Mouse (Mus musculus) hindbrain, embryonic 14.5 days (tissue): ENCODE results near the gene Plin5. TPM values are rescaled to one million over a fixed set of nuclear protein-coding genes. Genes with fewer than 3 reads are reported as not detected.
"Not testable (repeated sequence)": the region's sequence is repeated elsewhere in the genome, so short reads cannot be mapped to it uniquely, and the experiment has no call there.

ENCODE experiments used
- ATAC-seq: fragments of 200-750 bp; cut with Nextera tagmentation; 2 replicates; pipeline ENCODE4 v1.8.0; 2017; ENCODE audit warnings: moderate number of reproducible peaks, mild to moderate bottlenecking, moderate TSS enrichment, moderate library complexity; ENCODE audit not compliant: low FRiP score
- DNase-seq: peaks from one replicate; pipeline ENCODE4 v3.0.0-alpha.2; 2015; ENCODE audit warnings: low spot score
- H3K27ac ChIP-seq: fragments of 300-500 bp; sonication (generic); 2 replicates; pipeline ENCODE4 v1.5.1; 2014; ENCODE audit warnings: mild to moderate bottlenecking, moderate library complexity
- H3K27me3 ChIP-seq: fragments of 300-500 bp; sonication (generic); 2 replicates; pipeline ENCODE4 v1.6.1; 2014; ENCODE audit warnings: mild to moderate bottlenecking, low read length, mixed read lengths; ENCODE audit not compliant: control insufficient read depth, insufficient read depth
- H3K36me3 ChIP-seq: fragments of 300-500 bp; sonication (generic); replicated peaks from 2 replicates; pipeline ENCODE4 v1.6.1; 2014; ENCODE audit not compliant: control insufficient read depth, insufficient read depth
- H3K4me1 ChIP-seq: fragments of 300-500 bp; sonication (generic); replicated peaks from 2 replicates; pipeline ENCODE4 v1.6.1; 2014; ENCODE audit warnings: antibody characterized with exemption, low read length, mixed read lengths; ENCODE audit not compliant: control insufficient read depth, insufficient read depth
- H3K4me2 ChIP-seq: fragments of 300-500 bp; sonication (generic); replicated peaks from 2 replicates; pipeline ENCODE4 v1.6.1; 2014; ENCODE audit warnings: mild to moderate bottlenecking, moderate library complexity
- H3K4me3 ChIP-seq: fragments of 300-500 bp; sonication (generic); replicated peaks from 2 replicates; pipeline ENCODE4 v1.5.1; 2014; ENCODE audit warnings: mild to moderate bottlenecking, low read length
- H3K9ac ChIP-seq: fragments of 300-500 bp; sonication (generic); 2 replicates; pipeline ENCODE4 v1.6.1; 2014
- H3K9me3 ChIP-seq: fragments of 300-500 bp; sonication (generic); 2 replicates; pipeline ENCODE4 v1.6.1; 2016; ENCODE audit warnings: low read length; ENCODE audit not compliant: control insufficient read depth
- WGBS: fragments of 180-500 bp; shearing (Covaris S2); extraction: QIAGEN DNeasy Blood & Tissue Kit; methylation state at CpG from one replicate; pipeline ENCODE4 v1.1.7; 2014; 5-methylcytosine and 5-hydroxymethylcytosine counted together
- polyA plus RNA-seq: library from polyadenylated mRNA; unstranded; fragments of >200 nt; fragmentation: Nextera tagmentation; extraction: Ambion mirVana; gene quantifications from 2 replicates; pipeline ENCODE4 v1.2.1, GENCODE M21; 2014

Gene Plin5
- polyA plus RNA-seq, 1 experiment from 2014 or later: 1.9 TPM

DNA sequence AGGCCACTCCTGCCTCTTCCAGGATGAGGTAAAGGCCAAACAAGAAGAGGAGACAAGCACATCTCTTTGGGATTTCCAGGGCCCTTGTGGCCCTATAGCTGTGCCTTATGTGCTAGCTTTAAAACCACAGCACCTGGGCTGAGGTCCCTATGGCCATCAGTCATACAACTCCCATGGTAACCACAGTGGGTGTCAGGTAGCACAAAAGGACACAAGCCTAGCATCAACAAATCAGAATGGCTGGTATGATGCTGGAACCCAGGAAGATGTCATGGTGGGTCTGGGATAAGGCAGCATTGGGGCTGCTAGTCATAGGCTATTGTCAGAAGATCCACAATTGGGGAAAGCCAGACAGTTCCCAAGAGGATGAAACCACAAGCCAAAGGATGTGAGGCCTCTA lies 46.3 kb downstream of the Plin5 start:
- Histone ChIP-seq H3K9me3 (no peaks in the 10 kb centered on the region), H3K4me3 (no peak overlapping the region), H3K27me3 (no peaks in the 10 kb centered on the region), H3K27ac (no peak overlapping the region), H3K36me3 (peaks cover 72% of the 10 kb centered on the region), H3K9ac (no peak overlapping the region), H3K4me1 (peaks cover 7% of the 10 kb centered on the region), H3K4me2 (no peak overlapping the region)
- ATAC-seq (no peak), DNase-seq (no peak)

DNA sequence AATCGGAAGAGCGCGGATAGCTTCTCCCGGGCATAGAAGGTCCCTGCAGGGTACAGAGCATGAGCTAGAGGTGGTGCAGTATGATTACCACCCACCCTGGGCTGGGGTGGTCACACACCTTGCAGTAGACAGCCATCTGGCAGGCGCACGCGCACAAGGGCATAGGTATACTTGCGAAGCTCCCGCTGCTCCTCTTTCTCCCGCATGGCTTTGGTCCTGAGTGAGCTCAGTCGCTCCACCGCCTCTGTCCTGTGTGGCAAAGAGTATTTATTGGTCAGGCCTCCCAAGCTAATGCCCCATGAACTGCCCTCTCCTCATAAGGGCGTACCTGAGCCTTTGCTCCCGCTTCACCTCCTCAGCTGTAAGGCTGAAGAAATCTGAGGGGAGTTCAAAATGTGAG lies 48.3 kb downstream of the Plin5 start:
- H3K4me3 ChIP-seq: no peak overlapping the region

DNA sequence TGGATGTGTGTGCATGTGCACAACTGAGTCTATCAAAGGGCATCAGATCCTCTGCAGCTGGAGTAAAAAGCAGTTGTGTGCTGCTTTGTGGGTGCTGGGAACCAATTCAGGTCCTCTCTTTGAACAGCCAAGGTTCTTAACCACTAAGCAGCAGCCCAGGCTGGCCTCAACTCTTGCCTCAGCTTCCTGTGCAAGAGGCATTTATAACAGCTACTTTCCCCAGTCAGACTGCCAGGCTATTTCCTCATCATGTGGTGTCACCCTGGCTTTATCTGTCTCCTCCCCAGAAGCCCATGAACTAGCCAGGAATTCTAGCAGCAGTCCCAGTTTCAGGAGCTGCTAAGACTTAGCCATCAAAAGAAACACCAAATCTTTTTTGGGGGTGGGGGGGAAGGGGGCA lies 50.9 kb downstream of the Plin5 start:
- Histone ChIP-seq H3K4me2 (no peak overlapping the region), H3K4me3 (no peak overlapping the region), H3K36me3 (peaks cover 68% of the 10 kb centered on the region), H3K27ac (no peak overlapping the region), H3K27me3 (no peaks in the 10 kb centered on the region), H3K9ac (no peak overlapping the region), H3K9me3 (no peaks in the 10 kb centered on the region), H3K4me1 (no peaks in the 10 kb centered on the region)
- ATAC-seq (no peak), DNase-seq (no peak)

More for the DNA sequence above, 48.3 kb downstream of the Plin5 start:
- Histone ChIP-seq H3K4me1 (peaks cover 4% of the 10 kb centered on the region), H3K36me3 (peaks cover 75% of the 10 kb centered on the region), H3K4me2 (no peak overlapping the region), H3K27me3 (no peaks in the 10 kb centered on the region), H3K27ac (no peak overlapping the region), H3K9me3 (no peaks in the 10 kb centered on the region), H3K9ac (no peak overlapping the region)
- 97% methylated on average over 14 of the region's 14 CpGs for WGBS
- no peak for DNase-seq
- ATAC-seq: no peak

DNA sequence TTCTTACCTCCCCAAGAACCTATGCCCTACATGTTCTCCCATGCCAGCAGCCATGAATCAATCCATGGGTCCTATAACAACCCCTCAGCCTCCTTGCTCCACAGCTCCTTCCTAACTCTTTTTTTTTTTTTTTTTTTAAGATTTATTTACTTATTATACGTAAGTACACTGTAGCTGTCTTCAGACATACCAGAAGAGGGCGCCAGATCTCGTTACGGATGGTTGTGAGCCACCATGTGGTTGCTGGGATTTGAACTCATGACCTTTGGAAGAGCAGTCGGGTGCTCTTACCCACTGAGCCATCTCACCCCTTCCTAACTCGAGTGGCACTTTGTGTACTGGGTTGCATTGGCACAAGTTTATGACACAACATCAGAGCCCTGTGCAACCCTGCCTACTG lies 51.7 kb downstream of the Plin5 start:
- 83% methylated on average over 6 of the region's 6 CpGs for WGBS

DNA sequence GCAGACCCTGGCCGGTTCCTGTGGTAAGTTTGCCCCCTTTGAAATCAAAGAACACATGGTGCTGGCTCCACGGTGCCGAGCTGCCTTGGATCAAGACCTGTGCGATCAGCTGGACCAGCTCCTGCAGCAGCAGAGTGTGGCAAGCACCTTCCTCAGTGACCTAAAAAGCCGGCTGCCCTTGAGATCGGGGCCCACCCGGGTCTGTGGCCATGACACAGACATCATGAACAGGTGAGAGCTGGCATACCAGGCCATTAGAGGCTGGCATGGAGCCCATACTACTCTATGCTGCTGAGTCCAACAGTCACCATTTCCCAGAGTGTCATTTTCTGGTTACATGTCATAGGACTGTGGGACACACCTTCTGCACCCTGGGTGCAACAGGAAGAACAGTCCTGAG lies 55.3 kb downstream of the Plin5 start:
- no peaks in the 10 kb centered on the region for H3K27me3 ChIP-seq

More for the DNA sequence above, 51.7 kb downstream of the Plin5 start:
- ATAC-seq, DNase-seq, H3K9ac ChIP-seq, H3K27ac ChIP-seq, H3K9me3 ChIP-seq, H3K4me2 ChIP-seq, H3K4me3 ChIP-seq, H3K4me1 ChIP-seq, H3K27me3 ChIP-seq: not testable (repeated sequence)
- H3K36me3 ChIP-seq: peaks cover 61% of the 10 kb centered on the region

More for the DNA sequence above, 55.3 kb downstream of the Plin5 start:
- Histone ChIP-seq H3K9me3 (no peaks in the 10 kb centered on the region), H3K27ac (no peak overlapping the region), H3K36me3 (peaks cover 44% of the 10 kb centered on the region), H3K9ac (no peak overlapping the region), H3K4me1 (no peaks in the 10 kb centered on the region), H3K4me3 (no peak overlapping the region), H3K4me2 (no peak overlapping the region)
- ATAC-seq: no peak
- 90% methylated on average over 7 of the region's 7 CpGs for WGBS
- DNase-seq: no peak

Other genes starting within 250 kb of the Plin5 start
- gene Zfp119a, start 238.7 kb downstream of the Plin5 start, polyA plus RNA-seq: 11.3 TPM in 2 replicates
- 14.0 and 16.1 TPM in 2 replicates for gene Zfp959, start 225.5 kb downstream of the Plin5 start, polyA plus RNA-seq
- gene Zfp119b, start 168.1 kb downstream of the Plin5 start, polyA plus RNA-seq: 9.4 and 10.5 TPM in 2 replicates
- 5.6 and 8.1 TPM in 2 replicates for gene Ebi3, start 165.0 kb downstream of the Plin5 start, polyA plus RNA-seq
- 15.9 and 18.1 TPM in 2 replicates for gene Yju2, start 158.5 kb downstream of the Plin5 start, polyA plus RNA-seq
- 149 and 167 TPM in 2 replicates for gene Shd, start 147.1 kb downstream of the Plin5 start, polyA plus RNA-seq
- gene Fsd1, start 131.1 kb downstream of the Plin5 start, polyA plus RNA-seq: 167 and 175 TPM in 2 replicates
- 5.6 and 6.0 TPM in 2 replicates for gene Stap2, start 112.0 kb downstream of the Plin5 start, polyA plus RNA-seq
- gene Mpnd, start 111.9 kb downstream of the Plin5 start, polyA plus RNA-seq: 146 and 151 TPM in 2 replicates
- gene Sh3gl1, start 81.0 kb downstream of the Plin5 start, polyA plus RNA-seq: 91.1 and 94.1 TPM in 2 replicates
- 3.1 and 3.6 TPM in 2 replicates for gene Chaf1a, start 77.2 kb downstream of the Plin5 start, polyA plus RNA-seq
- gene Ubxn6, start 42.6 kb downstream of the Plin5 start, polyA plus RNA-seq: 72.0 and 75.6 TPM in 2 replicates
- 95.0 and 98.1 TPM in 2 replicates for gene Hdgfl2, start 38.0 kb downstream of the Plin5 start, polyA plus RNA-seq
- gene Plin4, start 7.8 kb downstream of the Plin5 start, polyA plus RNA-seq: 0.12 and 0.20 TPM in 2 replicates
- gene Lrg1, start 4.4 kb upstream of the Plin5 start, polyA plus RNA-seq: 0.19 and 0.20 TPM in 2 replicates
- 18.3 and 20.5 TPM in 2 replicates for gene Sema6b, start 22.7 kb upstream of the Plin5 start, polyA plus RNA-seq
- gene Tnfaip8l1, start 44.9 kb upstream of the Plin5 start, polyA plus RNA-seq: 8.4 and 9.9 TPM in 2 replicates
- 67.8 and 70.8 TPM in 2 replicates for gene Mydgf, start 66.3 kb upstream of the Plin5 start, polyA plus RNA-seq
- 23.4 and 26.2 TPM in 2 replicates for gene Dpp9, start 101.3 kb upstream of the Plin5 start, polyA plus RNA-seq
- 21.0 and 21.8 TPM in 2 replicates for gene Fem1a, start 139.2 kb upstream of the Plin5 start, polyA plus RNA-seq
- gene Ticam1, start 159.2 kb upstream of the Plin5 start, polyA plus RNA-seq: 1.4 and 1.5 TPM in 2 replicates
- 13.9 and 16.4 TPM in 2 replicates for gene Plin3, start 175.3 kb upstream of the Plin5 start, polyA plus RNA-seq
- gene Arrdc5, start 182.7 kb upstream of the Plin5 start, polyA plus RNA-seq: not detected in 2 replicates
- gene Uhrf1, start 185.7 kb upstream of the Plin5 start, polyA plus RNA-seq: 14.1 and 15.9 TPM in 2 replicates
- gene Kdm4b, start 208.5 kb upstream of the Plin5 start, polyA plus RNA-seq: 62.2 and 64.3 TPM in 2 replicates